Mouse (Mus musculus) midbrain, postnatal 0 days (tissue): Measurements from ENCODE around the gene Stim2. TPM values are rescaled to one million over a fixed set of nuclear protein-coding genes. Genes with fewer than 3 reads are reported as not detected.

Experiments used
- ATAC-seq: fragments of 200-750 bp; cut with Nextera tagmentation; 2 replicates; pipeline ENCODE4 v1.8.0; 2017; ENCODE audit warnings: moderate number of reproducible peaks, mild to moderate bottlenecking, moderate TSS enrichment, moderate library complexity; ENCODE audit not compliant: low FRiP score
- DNase-seq: peaks from one replicate; pipeline ENCODE4 v3.0.0-alpha.2; 2015; ENCODE audit warnings: low spot score
- H3K27ac ChIP-seq: fragments of 300-500 bp; sonication (generic); 2 replicates; pipeline ENCODE4 v1.5.1; 2014; ENCODE audit warnings: low read depth, mild to moderate bottlenecking, low read length, mixed read lengths
- H3K27me3 ChIP-seq: fragments of 300-500 bp; sonication (generic); 2 replicates; pipeline ENCODE4 v1.6.1; 2014; ENCODE audit warnings: low read length, control low read depth, mixed read lengths; ENCODE audit not compliant: insufficient read depth
- H3K36me3 ChIP-seq: fragments of 300-500 bp; sonication (generic); 2 replicates; pipeline ENCODE4 v1.6.1; 2014; ENCODE audit warnings: low read length, control low read depth, mixed read lengths; ENCODE audit not compliant: insufficient read depth
- H3K4me1 ChIP-seq: fragments of 300-500 bp; sonication (generic); 2 replicates; pipeline ENCODE4 v1.6.1; 2014; ENCODE audit warnings: mild to moderate bottlenecking, control low read depth, antibody characterized with exemption, low read length, mixed read lengths; ENCODE audit not compliant: insufficient read depth
- H3K4me2 ChIP-seq: fragments of 300-500 bp; sonication (generic); 2 replicates; pipeline ENCODE4 v1.6.1; 2014; ENCODE audit warnings: low read depth, mild to moderate bottlenecking, low read length, mixed read lengths; ENCODE audit not compliant: poor library complexity, severe bottlenecking
- H3K4me3 ChIP-seq: fragments of 300-500 bp; sonication (generic); 2 replicates; pipeline ENCODE4 v1.5.1; 2014; ENCODE audit warnings: low read depth, mild to moderate bottlenecking, low read length, moderate library complexity
- H3K9ac ChIP-seq: fragments of 300-500 bp; sonication (generic); replicated peaks from 2 replicates; pipeline ENCODE4 v1.6.1; 2014; ENCODE audit warnings: mild to moderate bottlenecking, low read length, moderate library complexity, mixed read lengths; ENCODE audit not compliant: poor library complexity, severe bottlenecking
- H3K9me3 ChIP-seq: fragments of 300-500 bp; sonication (generic); 2 replicates; pipeline ENCODE4 v1.6.1; 2016; ENCODE audit warnings: low read length, control low read depth
- CTCF ChIP-seq: IDR thresholded peaks from 2 replicates; pipeline ENCODE4 v1.5.1; 2016; ENCODE audit warnings: antibody characterized with exemption, mild to moderate bottlenecking
- WGBS: fragments of 180-500 bp; shearing (Covaris S2); extraction: QIAGEN DNeasy Blood & Tissue Kit; methylation state at CpG from one replicate; pipeline ENCODE4 v1.1.7; 2014; 5-methylcytosine and 5-hydroxymethylcytosine counted together
- polyA plus RNA-seq: library from polyadenylated mRNA; unstranded; fragments of >200 nt; fragmentation: Nextera tagmentation; extraction: Ambion mirVana; gene quantifications from 2 replicates; pipeline ENCODE4 v1.2.1, GENCODE M21; 2015
- total RNA-seq: library from RNA; depleted of rRNA; stranded (reverse); fragments of >200 nt; gene quantifications from 2 replicates; pipeline ENCODE4 v1.2.3, GENCODE M21; 2014

Stim2 gene
- total and polyA plus RNA-seq, 2 experiments from 2014 or later: 29.2 to 34.9 TPM

DNA sequence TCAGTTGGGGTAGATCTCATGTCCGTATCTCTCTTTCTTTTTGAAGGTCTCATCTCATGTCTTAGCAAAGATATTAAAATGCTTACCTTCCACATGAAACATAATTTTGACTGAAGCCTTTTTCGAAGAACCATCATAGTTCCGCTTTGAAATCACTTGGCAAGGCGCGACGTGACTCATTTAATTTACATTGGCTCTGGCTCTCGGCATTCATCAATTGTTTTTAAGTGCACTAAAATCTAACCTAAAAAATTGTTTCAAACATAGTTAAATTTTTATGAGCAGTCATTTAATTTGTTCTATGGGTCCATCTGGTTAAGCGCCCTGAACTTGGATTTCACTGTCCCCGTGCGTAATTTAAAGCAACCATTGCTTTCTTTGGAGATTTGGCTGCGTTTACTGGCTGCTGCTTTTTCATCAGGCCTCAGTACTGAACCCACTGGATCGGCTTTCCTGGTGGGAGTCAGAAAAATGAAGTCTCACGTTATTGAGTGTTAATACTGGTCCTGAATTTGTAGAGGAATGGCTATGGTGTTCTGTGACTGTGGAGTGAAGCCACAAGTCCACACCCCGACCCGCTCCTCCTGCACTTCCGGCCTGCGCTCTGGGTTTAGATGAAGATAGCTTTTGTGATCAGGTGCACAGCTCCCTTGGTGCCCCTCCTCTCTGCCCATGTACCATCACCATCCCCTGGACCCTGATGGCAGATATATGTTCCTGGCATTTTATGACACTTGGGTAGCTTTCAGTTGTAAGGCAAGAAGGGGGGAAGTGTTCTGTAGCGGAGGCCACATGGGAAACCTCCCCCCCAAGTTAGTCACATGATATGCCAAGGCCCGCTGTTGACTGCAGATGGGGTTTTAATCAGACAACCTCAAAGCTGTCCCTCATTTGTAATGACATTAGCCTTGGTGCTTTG, 41.6 kb upstream of the Stim2 start:
- Histone ChIP-seq H3K36me3 (no peaks in the 10 kb centered on the region), H3K4me1 (no peaks in the 10 kb centered on the region), H3K27ac (no peak overlapping the region), H3K4me2 (no peak overlapping the region), H3K4me3 (no peak overlapping the region), H3K9ac (no peak overlapping the region), H3K27me3 (no peaks in the 10 kb centered on the region), H3K9me3 (no peaks in the 10 kb centered on the region)
- WGBS: 85% methylated on average over 19 of the region's 19 CpGs
- ATAC-seq: no peak
- TF ChIP-seq CTCF: no peak
- DNase-seq: no peak

DNA sequence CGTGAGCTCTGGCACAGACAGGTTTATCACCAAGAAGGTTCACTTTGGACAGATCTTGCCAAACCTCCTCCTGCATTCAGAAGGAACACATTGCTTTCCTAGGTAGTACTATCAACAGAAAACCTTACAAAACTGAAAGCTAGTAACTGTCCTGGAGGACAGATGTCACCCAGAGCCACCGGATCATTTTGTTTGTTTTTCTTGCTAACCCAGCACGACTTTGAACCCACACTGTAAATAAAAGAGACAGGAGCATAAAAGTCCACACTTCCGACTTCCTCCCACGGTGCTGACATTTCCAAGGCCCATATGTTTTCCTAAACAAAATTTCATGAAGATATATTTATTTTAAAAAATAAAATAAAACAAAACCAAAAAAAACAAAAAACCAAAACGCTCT, 41.0 kb upstream of the Stim2 start:
- Histone ChIP-seq H3K27ac (no peak overlapping the region), H3K36me3 (no peaks in the 10 kb centered on the region), H3K4me3 (no peak overlapping the region), H3K4me1 (no peaks in the 10 kb centered on the region), H3K4me2 (no peak overlapping the region), H3K27me3 (no peaks in the 10 kb centered on the region), H3K9ac (no peak overlapping the region), H3K9me3 (no peaks in the 10 kb centered on the region)
- no peak for TF ChIP-seq CTCF
- DNase-seq (no peak), ATAC-seq (no peak)
- WGBS: 76% methylated on average over 6 of the region's 6 CpGs

DNA sequence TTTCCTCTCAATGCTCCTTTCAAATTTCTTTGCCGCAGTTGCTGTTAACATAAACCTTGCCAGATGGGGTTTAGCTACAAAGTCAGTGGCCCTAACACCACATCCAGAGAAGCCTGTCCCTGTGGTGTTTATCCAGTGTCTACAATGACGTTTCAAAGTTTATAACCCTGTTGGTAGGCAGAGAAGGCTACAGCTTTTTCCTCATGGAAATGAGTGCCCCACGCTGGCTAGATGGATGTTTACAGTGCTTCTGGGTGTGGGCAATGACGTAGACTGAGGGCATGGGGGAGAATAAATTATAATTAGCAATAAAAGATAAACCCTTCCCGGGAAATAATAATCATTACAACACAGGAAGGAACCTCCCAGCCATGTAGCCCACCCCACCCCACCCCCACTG, 37.1 kb upstream of the Stim2 start:
- ATAC-seq (no peak), DNase-seq (no peak)
- Histone ChIP-seq H3K36me3 (no peaks in the 10 kb centered on the region), H3K9ac (no peak overlapping the region), H3K4me1 (no peaks in the 10 kb centered on the region), H3K4me2 (no peak overlapping the region), H3K27me3 (no peaks in the 10 kb centered on the region), H3K27ac (no peak overlapping the region), H3K9me3 (no peaks in the 10 kb centered on the region), H3K4me3 (no peak overlapping the region)
- no peak for TF ChIP-seq CTCF
- 73% methylated on average over 5 of the region's 5 CpGs for WGBS

DNA sequence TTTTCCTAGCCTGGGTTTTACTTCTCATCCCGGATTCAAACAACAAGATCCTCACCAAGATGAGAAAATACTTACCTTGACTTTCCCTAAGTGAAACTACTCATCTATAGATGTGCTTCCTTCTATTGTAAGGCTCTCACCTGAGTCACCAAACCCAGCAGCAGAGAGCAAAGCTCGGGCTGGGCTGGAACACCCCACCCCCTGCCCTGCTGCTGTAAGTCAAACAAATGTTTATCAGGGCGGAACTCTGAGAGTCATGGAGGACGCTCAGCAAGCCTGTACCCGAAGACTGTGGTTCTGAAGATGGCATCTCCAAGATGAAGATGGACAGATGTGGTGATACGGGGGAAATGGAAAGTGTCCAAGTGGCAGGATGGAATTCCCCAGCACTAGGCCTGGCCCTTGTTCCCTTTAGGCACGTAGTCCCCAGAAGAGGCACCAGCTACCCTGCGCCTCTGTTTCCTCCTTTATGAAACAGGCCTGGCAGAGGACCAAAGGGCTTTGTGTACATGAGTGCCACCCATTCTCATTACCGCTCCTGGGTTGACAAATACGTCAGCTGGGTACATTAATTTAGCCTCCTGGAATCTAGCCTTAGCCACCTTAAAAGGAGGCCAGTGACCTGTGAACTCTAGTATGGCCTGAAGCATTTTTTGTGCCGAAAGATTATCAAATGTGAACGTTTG, 36.3 kb upstream of the Stim2 start:
- DNase-seq: no peak
- no peak for ATAC-seq
- H3K36me3 ChIP-seq: no peaks in the 10 kb centered on the region
- no peak overlapping the region for H3K9ac ChIP-seq
- H3K4me3 ChIP-seq: no peak overlapping the region
- no peak overlapping the region for H3K27ac ChIP-seq
- no peaks in the 10 kb centered on the region for H3K27me3 ChIP-seq
- TF ChIP-seq CTCF: no peak
- H3K4me2 ChIP-seq: no peak overlapping the region
- no peaks in the 10 kb centered on the region for H3K4me1 ChIP-seq
- WGBS: 85% methylated on average over 12 of the region's 12 CpGs
- no peaks in the 10 kb centered on the region for H3K9me3 ChIP-seq

DNA sequence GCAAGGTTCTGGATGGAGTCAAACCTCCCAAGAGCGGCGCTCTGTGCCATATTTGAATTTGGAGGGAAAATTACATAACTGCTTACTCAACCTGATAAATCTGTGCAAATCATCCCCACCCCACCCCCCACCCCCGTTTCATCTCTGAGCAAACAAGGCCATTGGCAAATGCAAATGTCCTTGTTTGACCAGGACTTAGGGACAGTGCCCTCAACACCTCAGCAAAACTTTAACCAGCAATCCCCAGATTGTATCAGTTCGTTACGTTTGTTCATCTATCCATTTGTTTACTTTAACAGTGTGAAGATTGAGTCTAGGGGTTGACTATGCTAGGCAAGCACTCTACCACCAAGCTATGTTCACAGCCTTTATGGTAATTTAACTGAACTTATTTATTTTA, 32.6 kb upstream of the Stim2 start:
- WGBS: 89% methylated on average over 5 of the region's 5 CpGs

DNA sequence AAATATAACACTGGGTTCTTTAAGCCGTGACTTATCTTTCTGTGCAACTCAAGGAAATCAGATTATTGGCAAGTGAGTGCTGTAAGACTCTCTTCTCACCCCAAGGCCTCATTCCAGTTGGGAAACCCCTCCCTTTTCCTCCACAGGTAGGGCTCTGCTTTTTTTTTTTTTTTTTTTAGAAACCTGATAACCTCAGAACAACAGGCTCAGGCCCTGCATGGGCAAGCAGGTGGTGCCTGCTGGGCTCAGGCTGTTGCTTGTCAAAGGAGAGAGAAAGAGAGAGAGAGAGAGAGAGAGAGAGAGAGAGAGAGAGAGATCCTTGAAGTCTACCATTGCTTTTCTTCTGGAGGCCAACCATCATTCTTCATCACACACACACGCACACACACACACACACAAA, 30.7 kb upstream of the Stim2 start:
- H3K9ac ChIP-seq: no peak overlapping the region
- no peaks in the 10 kb centered on the region for H3K9me3 ChIP-seq
- H3K27ac ChIP-seq: no peak overlapping the region
- no peaks in the 10 kb centered on the region for H3K36me3 ChIP-seq
- WGBS: 93% methylated on average over 2 of the region's 2 CpGs
- no peaks in the 10 kb centered on the region for H3K27me3 ChIP-seq
- no peak overlapping the region for H3K4me3 ChIP-seq
- no peaks in the 10 kb centered on the region for H3K4me1 ChIP-seq
- DNase-seq (no peak), ATAC-seq (no peak)
- no peak for TF ChIP-seq CTCF
- no peak overlapping the region for H3K4me2 ChIP-seq

More for the DNA sequence above, 32.6 kb upstream of the Stim2 start:
- DNase-seq (no peak), ATAC-seq (no peak)
- no peak for TF ChIP-seq CTCF
- no peaks in the 10 kb centered on the region for H3K36me3 ChIP-seq
- H3K4me1 ChIP-seq: no peaks in the 10 kb centered on the region
- H3K4me2 ChIP-seq: no peak overlapping the region
- H3K27me3 ChIP-seq: no peaks in the 10 kb centered on the region
- no peak overlapping the region for H3K27ac ChIP-seq
- no peaks in the 10 kb centered on the region for H3K9me3 ChIP-seq
- no peak overlapping the region for H3K9ac ChIP-seq
- no peak overlapping the region for H3K4me3 ChIP-seq
